Mouse (Mus musculus) bone marrow macrophage, adult 2 months (primary cell): ENCODE measurements around the gene C1qtnf1.

ENCODE experiments used
- CTCF ChIP-seq: IDR thresholded peaks from 2 replicates; pipeline ENCODE4 v1.5.1; 2012; ENCODE audit warnings: low read depth, mild to moderate bottlenecking, low read length, moderate library complexity
- POLR2A ChIP-seq: IDR thresholded peaks from 2 replicates; pipeline ENCODE4 v1.6.1; 2012; ENCODE audit warnings: mild to moderate bottlenecking, low read depth, low read length, borderline replicate concordance

DNA sequence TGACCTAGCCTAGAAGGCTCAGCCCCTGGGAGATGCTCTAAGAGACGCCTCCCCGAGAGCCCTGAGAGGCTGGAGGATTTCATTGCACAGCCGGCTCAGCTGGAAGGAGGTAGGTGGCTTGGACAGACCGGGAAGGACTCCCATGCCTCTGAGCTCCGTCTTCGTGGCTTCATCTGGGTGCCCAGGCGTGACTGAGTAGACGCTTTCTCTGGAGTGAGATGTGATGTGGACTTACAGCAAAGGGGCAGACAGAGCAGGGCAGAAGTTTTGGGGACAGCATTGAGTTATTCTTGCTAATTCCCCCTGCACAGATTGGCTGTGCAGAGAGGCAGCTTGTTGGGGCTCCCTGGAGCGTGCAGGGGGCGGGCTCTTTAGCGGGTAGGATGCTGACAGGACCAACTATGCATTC is 461 bp downstream of the C1qtnf1 start:
- TF ChIP-seq CTCF: no peak
- TF ChIP-seq POLR2A: no peak
